8 mouse cellular contexts compared by ENCODE assay signal in genomic region chr1:132417319-132418251, GRCm38 (mm10). TPM values are rescaled to one million over a fixed set of nuclear protein-coding genes. Genes with fewer than 3 reads are reported as not detected.
DNase-seq lines count a peak whose midpoint lies in the region; ATAC-seq and TF ChIP-seq lines count a peak whose summit lies in the region.

Gene Dstyk (plus strand): TSS chr1:132417555.

- peak within 1 kb of the TSS; percentile 86 for H3K9ac ChIP-seq in heart, embryonic 12.5 days
- H3K9ac ChIP-seq in kidney, postnatal 0 days (ENCODE audit: low read depth, low read length): peak within 1 kb of the TSS; percentile 90
- peak within 1 kb of the TSS; percentile 76 for H3K9ac ChIP-seq in liver, embryonic 11.5 days (ENCODE audit: low read depth, low read length)
- peak within 1 kb of the TSS; percentile 79 for H3K9ac ChIP-seq in stomach, embryonic 14.5 days (replicated peaks; ENCODE audit: low read depth, low read length)

- H3K4me1 ChIP-seq in heart, embryonic 12.5 days (replicated peaks): peaks cover 12% of the 10 kb centered on the region
- peaks cover 21% of the 10 kb centered on the region for H3K4me1 ChIP-seq in kidney, postnatal 0 days (replicated peaks; ENCODE audit: insufficient read depth, low read length)
- H3K4me1 ChIP-seq in liver, embryonic 11.5 days (replicated peaks; ENCODE audit: control insufficient read depth, insufficient read depth, low read length): peaks cover 11% of the 10 kb centered on the region; the same call in 1 of the 2 replicates
- peaks cover 15% of the 10 kb centered on the region; the same call in 1 of the 2 replicates for H3K4me1 ChIP-seq in stomach, embryonic 14.5 days (ENCODE audit: control insufficient read depth, insufficient read depth, low read length)

- peak; percentile 90 for ATAC-seq in erythroid progenitor cell, adult 5-6 weeks (replicated peaks; ENCODE audit: low FRiP score, poor library complexity, severe bottlenecking)
- peak; percentile 96 for ATAC-seq in heart, embryonic 12.5 days (ENCODE audit: insufficient number of reproducible peaks, low FRiP score)
- peak; percentile 98 for ATAC-seq in kidney, postnatal 0 days (replicated peaks; ENCODE audit: low FRiP score, low read depth)
- ATAC-seq in liver, embryonic 11.5 days (replicated peaks; ENCODE audit: low FRiP score): peak; percentile 97
- ATAC-seq in stomach, embryonic 14.5 days (ENCODE audit: insufficient number of reproducible peaks, insufficient read depth, low FRiP score, low read depth): peak; percentile 97

- peak within 1 kb of the TSS; percentile 76 for H3K4me2 ChIP-seq in heart, embryonic 12.5 days
- peak within 1 kb of the TSS; percentile 78 for H3K4me2 ChIP-seq in kidney, postnatal 0 days (ENCODE audit: low read length)
- peak within 1 kb of the TSS; percentile 86 for H3K4me2 ChIP-seq in liver, embryonic 11.5 days
- peak within 1 kb of the TSS; percentile 65 for H3K4me2 ChIP-seq in stomach, embryonic 14.5 days (replicated peaks; ENCODE audit: low read depth, low read length)

- H3K27me3 ChIP-seq in heart, embryonic 12.5 days (replicated peaks): no peaks in the 10 kb centered on the region
- no peaks in the 10 kb centered on the region for H3K27me3 ChIP-seq in kidney, postnatal 0 days (ENCODE audit: insufficient read depth, low read length)
- H3K27me3 ChIP-seq in liver, embryonic 11.5 days (replicated peaks; ENCODE audit: control insufficient read depth, insufficient read depth, low read length): no peaks in the 10 kb centered on the region
- H3K27me3 ChIP-seq in stomach, embryonic 14.5 days (ENCODE audit: control insufficient read depth, insufficient read depth, low read length): no peaks in the 10 kb centered on the region

- H3K27ac ChIP-seq in heart, embryonic 12.5 days (ENCODE audit: poor library complexity, severe bottlenecking): peak within 1 kb of the TSS; percentile 93
- H3K27ac ChIP-seq in kidney, postnatal 0 days: peak within 1 kb of the TSS; percentile 97
- peak within 1 kb of the TSS; percentile 88 for H3K27ac ChIP-seq in liver, embryonic 11.5 days (ENCODE audit: low read depth, low read length)
- H3K27ac ChIP-seq in stomach, embryonic 14.5 days (ENCODE audit: low read length): peak within 1 kb of the TSS; percentile 92

- no peaks in the 10 kb centered on the region for H3K9me3 ChIP-seq in heart, embryonic 12.5 days (replicated peaks)
- H3K9me3 ChIP-seq in kidney, postnatal 0 days (replicated peaks; ENCODE audit: low read length): no peaks in the 10 kb centered on the region
- H3K9me3 ChIP-seq in liver, embryonic 11.5 days (ENCODE audit: control insufficient read depth, low read length): no peaks in the 10 kb centered on the region
- H3K9me3 ChIP-seq in stomach, embryonic 14.5 days (ENCODE audit: control insufficient read depth, low read depth, low read length): no peaks in the 10 kb centered on the region

- TF ChIP-seq CTCF in kidney, postnatal 0 days (IDR thresholded peaks at IDR 0.05; ENCODE audit: low read depth): peak; percentile 72

- WGBS in heart, embryonic 12.5 days: under 1% methylated on average over 85 of the region's 85 CpGs
- WGBS in kidney, postnatal 0 days: under 1% methylated on average over 81 of the region's 85 CpGs
- WGBS in liver, embryonic 11.5 days: under 1% methylated on average over 78 of the region's 85 CpGs
- WGBS in stomach, embryonic 14.5 days: under 1% methylated on average over 85 of the region's 85 CpGs

- 0 out of 2 replicates have a peak, but pooled peaks cover 1% of the 10 kb centered on the region for H3K36me3 ChIP-seq in heart, embryonic 12.5 days
- no peaks in the 10 kb centered on the region for H3K36me3 ChIP-seq in kidney, postnatal 0 days (ENCODE audit: insufficient read depth, low read length)
- no peaks in the 10 kb centered on the region for H3K36me3 ChIP-seq in liver, embryonic 11.5 days (ENCODE audit: control insufficient read depth, insufficient read depth, low read length)
- H3K36me3 ChIP-seq in stomach, embryonic 14.5 days (ENCODE audit: control insufficient read depth, insufficient read depth, low read length): no peaks in the 10 kb centered on the region

- peak; percentile 90 for DNase-seq in CD4-positive helper T cell, adult 2 months (ENCODE audit: low read depth, low spot score)
- DNase-seq in brain, embryonic 18.5 days (ENCODE audit: low read depth, low spot score): peak; percentile 85
- DNase-seq in kidney, postnatal 0 days (ENCODE audit: low spot score): peak; percentile 97
- DNase-seq in liver, embryonic 11.5 days (ENCODE audit: low spot score): peak; percentile 88
- DNase-seq in naive thymus-derived CD4-positive, alpha-beta T cell, adult 2 months (ENCODE audit: low read depth): peak; percentile 90

- peak within 1 kb of the TSS; percentile 77 for H3K4me3 ChIP-seq in heart, embryonic 12.5 days
- peak within 1 kb of the TSS; percentile 86 for H3K4me3 ChIP-seq in kidney, postnatal 0 days (replicated peaks; ENCODE audit: low read depth, low read length)
- H3K4me3 ChIP-seq in liver, embryonic 11.5 days (ENCODE audit: low read depth, low read length): peak within 1 kb of the TSS; percentile 74
- H3K4me3 ChIP-seq in stomach, embryonic 14.5 days (ENCODE audit: low read depth, low read length): peak within 1 kb of the TSS; percentile 77

RNA-seq across cellular contexts. Expression of gene Dstyk, which starts in this region (rescaled TPM):
- 23.4 and 31.4 TPM in 2 replicates for total RNA-seq in erythroid progenitor cell, adult 5-6 weeks (2015; ENCODE audit: low replicate concordance)
- total RNA-seq in erythroid progenitor cell, adult 5-6 weeks (2017; ENCODE audit: low replicate concordance): 34.3 and 48.6 TPM in 2 replicates
- polyA plus RNA-seq in heart, embryonic 12.5 days (2016; fragmentation: Nextera tagmentation; extraction: Ambion mirVana): 13.6 and 14.2 TPM in 2 replicates
- polyA plus RNA-seq in kidney, postnatal 0 days (2015; fragmentation: Nextera tagmentation; extraction: Ambion mirVana): 12.5 and 13.9 TPM in 2 replicates
- 7.2 TPM in 2 replicates for polyA plus RNA-seq in liver, embryonic 11.5 days (2014; fragmentation: Nextera tagmentation; extraction: Ambion mirVana)
- polyA plus RNA-seq in stomach, embryonic 14.5 days (2014; fragmentation: Nextera tagmentation; extraction: Ambion mirVana): 17.3 and 20.9 TPM in 2 replicates

Comparison
In these comparisons a context has a peak if more than half of its experiments do, and no peak if none do; other contexts are left out.
1. Peak in every context shown above with its lines: DNase-seq, ATAC-seq, H3K4me3 ChIP-seq and H3K27ac ChIP-seq.